Mouse (Mus musculus): ENCODE measurements at regions not wholly inside any gene's neighbourhood (a gene's known extent, or its start where the extent isn't known, plus 50 kb on each side); places are given as distances from the start of the nearest gene placed in this dataset.
"Not testable (repeated sequence)": the region's sequence is repeated elsewhere in the genome, so short reads cannot be mapped to it uniquely, and the experiment has no call there.

DNA sequence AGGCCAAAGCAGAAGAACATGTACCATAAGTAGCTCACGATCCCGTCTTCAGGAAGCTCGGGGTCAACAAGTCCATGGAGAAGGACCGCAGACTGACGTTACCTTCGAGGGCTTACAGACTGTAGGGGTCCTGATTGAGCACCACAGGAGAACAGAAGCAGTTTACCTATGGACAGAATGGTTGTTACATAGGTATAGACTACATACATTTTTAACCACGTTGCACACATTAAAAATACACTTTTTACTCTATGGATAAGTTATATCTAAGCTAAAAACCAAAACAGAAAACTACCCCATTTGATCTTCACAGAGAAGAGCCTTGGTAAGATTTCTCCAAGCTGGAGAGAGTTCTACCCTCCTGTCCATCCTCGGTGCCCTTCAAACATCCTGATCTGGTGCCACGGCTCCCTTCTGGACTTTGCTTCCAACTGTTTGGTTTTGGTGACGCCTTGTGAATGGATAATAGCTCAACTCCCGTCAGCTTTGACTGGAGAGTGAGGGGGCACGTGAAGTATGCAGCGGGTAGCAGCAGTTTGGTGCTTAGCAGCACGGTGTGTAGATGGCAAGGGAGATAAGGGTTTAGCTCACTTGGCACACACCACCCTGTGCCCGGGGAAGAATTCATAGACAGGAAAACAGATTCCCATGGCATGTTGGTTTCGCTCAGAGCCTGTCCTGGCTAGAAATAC is 117.9 kb upstream of the Cpsf6 start:
- Histone ChIP-seq H3K4me1 (ENCODE audit: control insufficient read depth, insufficient read depth, low read length) (peaks cover 2% of the 10 kb centered on the region; the same call in 1 of the 2 replicates), H3K4me3 (replicated peaks; ENCODE audit: extremely low read depth, low read depth, low read length) (no peak overlapping the region)
- DNase-seq = no peak
- TF ChIP-seq POLR2A (IDR thresholded peaks at IDR 0.05; ENCODE audit: borderline replicate concordance, extremely low read depth, low read depth, low read length) (no peak), CTCF (IDR thresholded peaks at IDR 0.05; ENCODE audit: insufficient read depth, low read length) (no peak)
- WGBS = 61% methylated on average over 16 of the region's 16 CpGs

DNA sequence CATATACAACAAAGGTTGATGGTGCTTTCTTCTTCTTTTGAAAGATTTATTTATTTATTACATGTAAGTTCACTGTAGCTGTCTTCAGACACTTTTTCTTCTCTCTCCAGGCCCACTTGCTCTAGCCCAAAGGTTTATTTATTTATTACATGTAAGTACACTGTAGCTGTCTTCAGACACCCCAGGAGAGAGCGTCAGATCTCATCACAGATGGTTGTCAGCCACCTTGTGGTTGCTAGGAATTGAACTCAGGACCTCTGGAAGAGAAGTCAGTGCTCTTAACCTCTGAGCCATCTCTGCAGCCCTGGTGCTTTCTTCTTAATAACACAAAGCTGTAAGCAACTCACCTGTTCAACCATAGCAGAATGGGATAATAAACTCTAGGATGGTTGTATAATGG is 117.3 kb upstream of the Cpsf6 start:
- H3K4me3 ChIP-seq (replicated peaks; ENCODE audit: extremely low read depth, low read depth, low read length) = not testable (repeated sequence)
- WGBS = 89% methylated on average over 1 of the region's 1 CpGs

DNA sequence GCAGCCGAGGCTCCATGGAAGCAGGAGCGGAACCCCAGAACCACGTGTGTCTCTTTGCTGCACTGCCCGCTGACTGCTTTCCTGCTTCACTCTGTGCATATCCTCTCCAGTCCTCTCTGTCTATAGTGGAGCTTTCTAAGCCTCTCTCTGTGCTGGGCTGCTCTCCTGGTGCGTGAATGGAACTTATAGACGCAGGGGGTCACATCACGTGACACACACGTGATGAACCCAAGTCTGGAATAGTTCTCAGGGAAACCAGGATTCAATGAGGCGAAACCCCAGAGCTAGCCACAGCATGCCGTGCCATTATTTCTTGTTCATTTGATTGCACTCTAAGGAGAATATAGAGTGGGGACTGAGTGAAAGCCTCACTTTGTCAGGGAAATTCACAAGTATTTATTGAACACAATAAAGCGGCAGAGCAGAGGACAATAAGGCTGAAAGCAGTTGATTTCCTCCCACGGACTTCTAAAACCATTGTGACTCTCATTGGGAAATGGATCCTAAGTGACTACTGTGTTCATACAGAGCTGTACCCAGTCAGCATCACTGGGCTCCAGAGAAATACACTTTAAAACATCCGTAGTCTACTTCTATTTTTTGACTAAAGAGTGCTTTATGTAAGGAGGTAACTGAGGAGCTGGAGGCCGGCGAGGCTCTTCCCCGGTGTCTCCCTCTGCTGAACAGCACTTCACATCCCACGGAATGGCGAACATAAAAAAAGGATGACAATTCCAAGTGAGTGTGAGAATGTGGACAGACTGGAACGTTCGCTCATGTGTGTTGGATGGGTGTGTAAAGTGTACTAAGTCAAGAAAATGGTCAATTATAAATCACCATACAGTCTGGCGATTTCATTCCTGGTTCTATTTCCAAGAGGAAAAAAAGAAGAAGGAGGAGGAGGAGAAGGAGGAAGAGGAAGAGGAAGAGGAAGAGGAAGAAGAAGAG is 116.5 kb upstream of the Cpsf6 start:
- no peak for TF ChIP-seq POLR2A (IDR thresholded peaks at IDR 0.05; ENCODE audit: borderline replicate concordance, extremely low read depth, low read depth, low read length)
- 80% methylated on average over 21 of the region's 21 CpGs for WGBS
- no peak overlapping the region for H3K4me3 ChIP-seq (replicated peaks; ENCODE audit: extremely low read depth, low read depth, low read length)
- peaks cover 2% of the 10 kb centered on the region; the same call in 1 of the 2 replicates for H3K4me1 ChIP-seq (ENCODE audit: control insufficient read depth, insufficient read depth, low read length)
- no peak for DNase-seq

More for the DNA sequence above, 117.3 kb upstream of the Cpsf6 start:
- not testable (repeated sequence) for DNase-seq; H3K4me1 ChIP-seq (ENCODE audit: control insufficient read depth, insufficient read depth, low read length)

DNA sequence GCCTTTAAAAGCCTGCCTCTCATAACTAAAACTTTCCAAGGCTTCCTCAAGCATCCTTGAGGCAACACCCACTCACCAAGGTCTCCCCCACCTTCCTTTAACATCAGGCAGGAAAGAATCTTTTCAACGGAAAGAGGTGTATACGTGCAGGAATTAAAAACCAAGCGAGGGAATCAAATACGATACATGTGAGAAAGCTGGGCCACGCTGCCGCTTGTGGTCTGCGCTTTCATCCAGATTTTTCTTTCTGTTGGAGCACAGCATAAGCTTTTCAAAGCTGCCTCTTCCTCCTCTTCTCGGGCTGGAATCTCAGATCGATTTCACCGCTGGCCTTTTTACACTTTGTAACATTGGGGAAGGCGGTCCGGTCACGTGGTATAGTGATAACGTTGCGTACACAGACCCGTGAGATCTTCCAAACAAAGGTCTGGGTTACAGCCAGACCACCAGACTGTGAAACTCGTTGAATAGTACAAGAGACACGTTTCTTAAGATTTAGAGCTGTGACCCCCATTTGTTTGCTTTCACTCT is 114.4 kb upstream of the Cpsf6 start:
- peaks cover 2% of the 10 kb centered on the region; the same call in 1 of the 2 replicates for H3K4me1 ChIP-seq (ENCODE audit: control insufficient read depth, insufficient read depth, low read length)
- H3K4me3 ChIP-seq (replicated peaks; ENCODE audit: extremely low read depth, low read depth, low read length) = peak overlapping the region; percentile 44
- peak; percentile 44 for DNase-seq
- TF ChIP-seq CTCF (IDR thresholded peaks at IDR 0.05; ENCODE audit: insufficient read depth, low read length) (no peak), POLR2A (IDR thresholded peaks at IDR 0.05; ENCODE audit: borderline replicate concordance, extremely low read depth, low read depth, low read length) (no peak)
- 11% methylated on average over 18 of the region's 18 CpGs for WGBS

DNA sequence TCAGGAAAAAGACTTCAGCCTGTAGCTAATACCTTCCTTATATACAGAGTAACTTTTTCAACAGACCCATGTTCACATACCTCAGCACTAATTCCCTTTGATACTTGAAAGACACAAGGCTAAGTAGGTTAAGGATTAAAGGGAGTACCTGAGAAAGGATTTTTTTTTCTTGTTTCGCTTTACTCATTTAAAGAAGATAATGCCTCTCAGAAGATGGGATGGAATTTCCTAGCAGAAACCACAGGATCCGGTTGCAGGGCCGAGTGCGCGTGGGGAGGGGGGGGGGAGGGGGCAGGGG is 114.0 kb upstream of the Cpsf6 start:
- TF ChIP-seq POLR2A (IDR thresholded peaks at IDR 0.05; ENCODE audit: borderline replicate concordance, extremely low read depth, low read depth, low read length) = no peak
- no peak for TF ChIP-seq CTCF (IDR thresholded peaks at IDR 0.05; ENCODE audit: insufficient read depth, low read length)
- H3K4me3 ChIP-seq (replicated peaks; ENCODE audit: extremely low read depth, low read depth, low read length) = no peak overlapping the region
- H3K4me1 ChIP-seq (ENCODE audit: control insufficient read depth, insufficient read depth, low read length) = peaks cover 2% of the 10 kb centered on the region; the same call in 1 of the 2 replicates
- 17% methylated on average over 4 of the region's 5 CpGs for WGBS
- no peak for DNase-seq

DNA sequence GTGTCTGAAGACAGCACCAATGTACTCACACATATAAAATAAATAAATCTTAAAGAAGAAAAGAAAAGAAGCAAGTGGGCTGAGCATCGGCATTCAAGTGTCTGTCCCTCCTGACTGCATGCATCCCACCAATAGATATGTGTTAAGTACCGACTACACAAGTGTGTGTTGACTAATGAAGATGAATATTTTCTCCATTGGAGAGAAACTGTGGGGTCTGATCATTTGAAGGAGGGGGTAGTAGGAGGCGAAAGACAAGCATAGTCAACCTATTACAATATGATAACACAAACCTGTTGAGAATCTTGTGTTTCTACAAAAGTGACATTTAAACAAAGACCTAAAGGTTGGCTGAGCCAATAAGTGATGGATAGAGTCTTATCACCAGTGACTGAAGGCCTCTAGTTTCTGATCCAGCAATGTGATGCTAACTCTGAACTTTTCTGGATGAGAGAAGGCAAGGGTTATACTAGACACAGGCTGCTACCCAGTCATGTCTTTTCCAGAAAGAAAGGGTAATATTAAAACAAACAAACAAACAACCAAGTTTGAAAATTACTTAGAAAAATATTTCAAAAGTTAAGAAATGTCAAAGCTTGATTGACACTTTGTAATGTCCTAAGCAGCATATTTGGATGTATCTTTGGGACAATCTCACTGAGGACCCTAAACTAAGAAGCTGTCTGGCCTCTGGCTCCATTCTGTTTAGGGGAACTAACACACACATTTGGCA is 113.4 kb upstream of the Cpsf6 start:
- Histone ChIP-seq H3K4me1 (ENCODE audit: control insufficient read depth, insufficient read depth, low read length) (peaks cover 2% of the 10 kb centered on the region; the same call in 1 of the 2 replicates), H3K4me3 (replicated peaks; ENCODE audit: extremely low read depth, low read depth, low read length) (no peak overlapping the region)
- TF ChIP-seq POLR2A (IDR thresholded peaks at IDR 0.05; ENCODE audit: borderline replicate concordance, extremely low read depth, low read depth, low read length) = no peak
- no peak for TF ChIP-seq CTCF (IDR thresholded peaks at IDR 0.05; ENCODE audit: insufficient read depth, low read length)
- DNase-seq = no peak
- 91% methylated on average over 3 of the region's 3 CpGs for WGBS

DNA sequence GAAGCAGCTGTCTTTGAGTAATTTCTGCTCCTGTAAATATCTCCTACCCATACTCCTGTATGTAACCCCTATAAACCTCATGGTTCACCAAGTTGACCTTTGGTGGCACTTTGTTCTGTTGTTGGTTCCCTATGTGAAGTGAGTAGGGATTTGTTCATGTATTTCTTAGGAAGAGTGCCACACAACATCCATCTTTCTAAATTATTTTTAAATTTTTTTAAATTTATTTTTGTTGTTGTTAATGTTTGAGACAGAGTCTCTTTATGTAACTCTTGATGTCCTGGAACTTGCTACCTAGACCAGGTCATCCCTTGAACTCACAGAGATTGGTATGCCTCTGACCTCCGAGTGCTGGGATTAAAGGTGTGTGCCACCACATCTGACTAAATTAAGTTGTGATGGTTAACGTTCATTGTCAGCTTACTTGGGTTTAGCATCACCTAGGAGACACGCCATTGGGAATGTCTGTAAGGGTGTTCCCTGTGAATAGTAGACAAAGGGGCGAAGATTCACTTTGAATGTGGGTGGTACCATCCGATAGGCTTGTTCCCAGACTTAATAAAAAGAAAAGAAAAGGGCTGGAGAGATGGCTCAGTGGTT is 112.7 kb upstream of the Cpsf6 start:
- no peak overlapping the region for H3K4me3 ChIP-seq (replicated peaks; ENCODE audit: extremely low read depth, low read depth, low read length)
- 95% methylated on average over 5 of the region's 5 CpGs for WGBS

DNA sequence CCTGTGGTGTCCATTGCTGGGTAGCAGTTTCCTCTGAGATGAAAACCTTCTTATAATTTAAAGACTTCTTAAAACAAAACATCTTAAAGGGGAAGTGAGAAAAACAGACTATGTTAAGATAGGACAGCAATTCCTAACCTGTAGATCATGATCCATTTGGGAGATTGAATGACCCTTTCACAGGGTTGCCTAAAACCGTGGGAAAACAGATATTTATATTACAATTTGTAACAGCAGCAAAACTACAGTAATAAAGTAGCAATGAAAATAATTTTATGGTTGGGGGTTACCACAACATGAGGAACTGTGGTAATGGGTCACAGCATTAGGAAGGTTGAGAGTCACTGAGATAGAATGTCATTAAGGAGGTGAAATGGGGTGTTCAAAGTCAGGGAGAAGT is 111.9 kb upstream of the Cpsf6 start:
- no peak for DNase-seq
- 77% methylated on average over 1 of the region's 1 CpGs for WGBS
- H3K4me3 ChIP-seq (replicated peaks; ENCODE audit: extremely low read depth, low read depth, low read length) = no peak overlapping the region
- no peak for TF ChIP-seq CTCF (IDR thresholded peaks at IDR 0.05; ENCODE audit: insufficient read depth, low read length)
- no peak for TF ChIP-seq POLR2A (IDR thresholded peaks at IDR 0.05; ENCODE audit: borderline replicate concordance, extremely low read depth, low read depth, low read length)
- peaks cover 2% of the 10 kb centered on the region; the same call in 1 of the 2 replicates for H3K4me1 ChIP-seq (ENCODE audit: control insufficient read depth, insufficient read depth, low read length)

More for the DNA sequence above, 112.7 kb upstream of the Cpsf6 start:
- H3K4me1 ChIP-seq (ENCODE audit: control insufficient read depth, insufficient read depth, low read length) = peaks cover 2% of the 10 kb centered on the region; the same call in 1 of the 2 replicates
- TF ChIP-seq CTCF (IDR thresholded peaks at IDR 0.05; ENCODE audit: insufficient read depth, low read length) = no peak
- DNase-seq = no peak
